Mouse (Mus musculus) heart, postnatal 0 days (tissue): ENCODE data around the gene Ccdc169. TPM values are rescaled to one million over a fixed set of nuclear protein-coding genes. Genes with fewer than 3 reads are reported as not detected.

ENCODE experiments used
- ATAC-seq: fragments of 200-750 bp; cut with Nextera tagmentation; 2 replicates; pipeline ENCODE4 v1.8.0; 2017; ENCODE audit warnings: low read depth, moderate number of reproducible peaks, moderate library complexity; ENCODE audit not compliant: insufficient read depth
- DNase-seq: peaks from one replicate; pipeline ENCODE4 v3.0.0-alpha.2; 2016; ENCODE audit warnings: low spot score
- H3K27ac ChIP-seq: fragments of 300-500 bp; sonication (generic); 2 replicates; pipeline ENCODE4 v1.5.1; 2014; ENCODE audit warnings: low read depth, mild to moderate bottlenecking
- H3K27me3 ChIP-seq: fragments of 300-500 bp; sonication (generic); 2 replicates; pipeline ENCODE4 v1.6.1; 2014; ENCODE audit warnings: low read length, mixed read lengths; ENCODE audit not compliant: control insufficient read depth, insufficient read depth
- H3K36me3 ChIP-seq: fragments of 300-500 bp; sonication (generic); replicated peaks from 2 replicates; pipeline ENCODE4 v1.6.1; 2014; ENCODE audit warnings: low read length, mixed read lengths; ENCODE audit not compliant: control insufficient read depth, insufficient read depth
- H3K4me1 ChIP-seq: fragments of 300-500 bp; sonication (generic); 2 replicates; pipeline ENCODE4 v1.6.1; 2014; ENCODE audit warnings: antibody characterized with exemption; ENCODE audit not compliant: control insufficient read depth, insufficient read depth
- H3K4me2 ChIP-seq: fragments of 300-500 bp; sonication (generic); 2 replicates; pipeline ENCODE4 v1.6.1; 2014; ENCODE audit warnings: low read depth, mild to moderate bottlenecking, low read length, moderate library complexity
- H3K4me3 ChIP-seq: fragments of 300-500 bp; sonication (generic); 2 replicates; pipeline ENCODE4 v1.5.1; 2014; ENCODE audit warnings: low read depth, low read length
- H3K9ac ChIP-seq: fragments of 300-500 bp; sonication (generic); replicated peaks from 2 replicates; pipeline ENCODE4 v1.6.1; 2014; ENCODE audit warnings: low read depth, low read length, mixed read lengths
- H3K9me3 ChIP-seq: fragments of 300-500 bp; sonication (generic); replicated peaks from 2 replicates; pipeline ENCODE4 v1.6.1; 2016; ENCODE audit warnings: low read length; ENCODE audit not compliant: control insufficient read depth
- CTCF ChIP-seq: IDR thresholded peaks from 2 replicates; pipeline ENCODE4 v1.5.1; 2016; ENCODE audit warnings: antibody characterized with exemption, control low read depth, low read depth
- EP300 ChIP-seq: IDR thresholded peaks from 2 replicates; pipeline ENCODE4 v1.6.1; 2016; ENCODE audit warnings: antibody characterized with exemption, low read depth
- WGBS: fragments of 180-500 bp; shearing (Covaris S2); extraction: QIAGEN DNeasy Blood & Tissue Kit; methylation state at CpG from one replicate; pipeline ENCODE4 v1.1.7; 2014; 5-methylcytosine and 5-hydroxymethylcytosine counted together
- polyA plus RNA-seq: library from polyadenylated mRNA; unstranded; fragments of >200 nt; fragmentation: Nextera tagmentation; extraction: Ambion mirVana; gene quantifications from 2 replicates; pipeline ENCODE4 v1.2.1, GENCODE M21; 2015
- total RNA-seq: library from RNA; depleted of rRNA; stranded (reverse); fragments of >200 nt; gene quantifications from 2 replicates; pipeline ENCODE4 v1.2.3, GENCODE M21; 2014; ENCODE audit warnings: low replicate concordance; rRNA removed

The Ccdc169 gene
- total RNA-seq (not detected in 2 replicates), polyA plus RNA-seq (not detected in 2 replicates)

DNA sequence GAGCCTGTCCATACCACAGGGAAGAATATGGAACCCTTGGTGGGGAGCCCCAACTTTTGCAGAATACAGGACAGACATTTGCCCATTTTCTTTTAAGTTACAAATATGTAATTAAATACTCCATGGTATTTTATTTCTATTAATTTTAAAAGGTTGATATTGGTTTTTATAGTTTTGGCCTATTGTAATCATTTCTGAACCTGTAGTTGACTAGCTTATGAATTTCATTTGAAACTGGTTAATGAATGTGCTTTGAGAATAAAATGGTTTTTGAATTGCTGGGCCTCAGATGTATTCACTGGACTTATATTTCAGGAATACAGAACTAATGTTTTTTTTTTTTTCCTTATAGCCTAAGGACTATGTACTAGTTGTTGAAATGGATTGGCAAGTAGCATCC is at the start of gene Ccdc169:
Ccdc169 (plus strand) TSS at position 301 of the 400 bp plus-strand sequence.
- Histone ChIP-seq H3K9ac (no peak within 1 kb of the TSS), H3K4me2 (no peak within 1 kb of the TSS), H3K4me3 (no peak within 1 kb of the TSS), H3K4me1 (no peaks in the 10 kb centered on the region), H3K36me3 (peaks cover 46% of the 10 kb centered on the region), H3K9me3 (no peaks in the 10 kb centered on the region), H3K27ac (no peak within 1 kb of the TSS), H3K27me3 (no peaks in the 10 kb centered on the region)
- ATAC-seq (no peak), DNase-seq (no peak)
- no peak for TF ChIP-seq EP300
- TF ChIP-seq CTCF: no peak

- H3K27ac ChIP-seq: no peak overlapping the region
- no peaks in the 10 kb centered on the region for H3K9me3 ChIP-seq
- H3K4me3 ChIP-seq: no peak overlapping the region
- 49% methylated on average over 4 of the region's 4 CpGs for WGBS
- H3K4me1 ChIP-seq: peaks cover 6% of the 10 kb centered on the region
- H3K9ac ChIP-seq: no peak overlapping the region
- H3K36me3 ChIP-seq: no peaks in the 10 kb centered on the region
- DNase-seq (no peak), ATAC-seq (no peak)
- no peak overlapping the region for H3K4me2 ChIP-seq
- 0 out of 2 replicates have a peak, but pooled peaks have one; percentile 10 for TF ChIP-seq CTCF
- no peak for TF ChIP-seq EP300
- no peaks in the 10 kb centered on the region for H3K27me3 ChIP-seq
These were observed 49.8 kb upstream of the Ccdc169 start for GRCm38 (mm10) chr3:55087360-55087759.

DNA sequence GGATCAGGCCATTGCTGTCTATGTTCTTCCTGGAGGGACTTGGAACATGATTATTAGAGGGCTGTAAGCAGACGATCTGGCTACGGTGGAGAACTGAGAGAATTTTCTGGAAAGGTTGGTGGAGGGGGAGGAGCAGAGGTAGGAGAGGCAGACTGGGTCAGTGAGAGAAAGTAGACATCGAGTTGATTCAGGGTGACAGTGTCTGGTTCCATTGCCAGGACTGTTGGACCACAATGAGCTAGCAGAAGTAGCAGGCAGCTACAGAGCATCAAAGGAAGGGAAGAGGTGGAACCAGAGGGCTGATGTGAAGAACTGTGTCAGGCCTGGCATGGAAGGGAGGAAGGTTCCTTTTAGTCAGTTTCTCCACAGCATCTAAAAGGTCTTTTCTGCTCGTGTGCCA is 48.8 kb upstream of the Ccdc169 start:
- no peak for ATAC-seq
- 60% methylated on average over 4 of the region's 4 CpGs for WGBS
- Histone ChIP-seq H3K9me3 (no peaks in the 10 kb centered on the region), H3K4me2 (no peak overlapping the region), H3K36me3 (no peaks in the 10 kb centered on the region), H3K27ac (no peak overlapping the region), H3K9ac (no peak overlapping the region), H3K4me1 (peaks cover 6% of the 10 kb centered on the region), H3K27me3 (no peaks in the 10 kb centered on the region), H3K4me3 (no peak overlapping the region)
- no peak for TF ChIP-seq CTCF
- no peak for TF ChIP-seq EP300
- no peak for DNase-seq

DNA sequence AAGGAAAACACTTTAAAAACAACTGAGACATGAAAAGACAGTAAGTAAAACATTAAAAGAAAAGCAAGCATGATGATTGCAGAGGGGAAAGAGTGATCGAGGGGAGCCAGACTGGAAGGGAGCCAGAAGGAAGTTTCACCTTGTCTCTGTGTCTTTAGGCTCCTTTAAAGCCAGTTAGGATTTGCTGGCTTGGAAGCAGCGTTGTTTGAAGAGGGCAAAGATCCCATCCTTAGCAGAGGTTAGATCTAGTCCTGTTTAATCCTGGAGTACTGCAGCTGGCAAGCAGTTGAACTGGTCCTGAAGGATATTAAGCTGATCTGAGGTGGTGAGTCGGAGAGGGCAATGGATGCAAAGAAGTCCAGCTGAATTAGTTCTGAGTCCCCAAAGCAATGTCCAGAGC is 48.3 kb upstream of the Ccdc169 start:
- Histone ChIP-seq H3K36me3 (no peaks in the 10 kb centered on the region), H3K27me3 (no peaks in the 10 kb centered on the region), H3K4me1 (peaks cover 6% of the 10 kb centered on the region), H3K4me2 (no peak overlapping the region), H3K9ac (no peak overlapping the region), H3K4me3 (no peak overlapping the region), H3K27ac (no peak overlapping the region), H3K9me3 (no peaks in the 10 kb centered on the region)
- WGBS: 54% methylated on average over 3 of the region's 3 CpGs
- ATAC-seq (no peak), DNase-seq (no peak)
- no peak for TF ChIP-seq CTCF
- TF ChIP-seq EP300: no peak

- Histone ChIP-seq H3K9me3 (no peaks in the 10 kb centered on the region), H3K27me3 (no peaks in the 10 kb centered on the region), H3K4me2 (no peak overlapping the region), H3K36me3 (no peaks in the 10 kb centered on the region), H3K9ac (no peak overlapping the region), H3K27ac (no peak overlapping the region), H3K4me1 (peaks cover 6% of the 10 kb centered on the region), H3K4me3 (no peak overlapping the region)
- WGBS: 38% methylated on average over 4 of the region's 4 CpGs
- TF ChIP-seq EP300 (no peak), CTCF (no peak)
- ATAC-seq (no peak), DNase-seq (no peak)
These were observed 47.8 kb upstream of the Ccdc169 start for GRCm38 (mm10) chr3:55089291-55089690.

DNA sequence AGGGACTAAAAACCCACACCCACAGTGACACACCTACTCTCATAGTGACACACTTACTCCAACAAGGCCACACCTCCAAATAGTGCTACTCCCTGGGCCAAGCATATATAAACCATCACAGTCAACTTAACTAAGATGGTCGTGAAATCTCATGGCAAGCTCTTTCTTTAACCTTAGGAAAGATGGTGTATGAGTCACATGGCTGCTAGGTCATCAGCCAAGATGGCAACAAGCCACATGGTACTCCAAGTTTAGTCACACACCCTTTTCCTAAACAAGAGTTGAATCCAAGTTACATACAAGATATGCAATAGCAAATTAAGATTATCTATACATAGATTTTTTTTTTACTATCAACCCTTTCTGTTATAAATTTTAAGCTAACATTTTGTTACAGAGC is 44.0 kb upstream of the Ccdc169 start:
- 59% methylated on average over 1 of the region's 1 CpGs for WGBS
- TF ChIP-seq EP300: no peak
- Histone ChIP-seq H3K4me3 (no peak overlapping the region), H3K9ac (no peak overlapping the region), H3K36me3 (no peaks in the 10 kb centered on the region), H3K27ac (no peak overlapping the region), H3K4me2 (no peak overlapping the region), H3K4me1 (peaks cover 6% of the 10 kb centered on the region), H3K9me3 (no peaks in the 10 kb centered on the region), H3K27me3 (no peaks in the 10 kb centered on the region)
- ATAC-seq (no peak), DNase-seq (no peak)
